Mouse (Mus musculus) adrenal gland, postnatal 25 days (tissue): ENCODE data around the gene Zhx3. TPM values are rescaled to one million over a fixed set of nuclear protein-coding genes. Genes with fewer than 3 reads are reported as not detected.
A peak's percentile ranks its signal among the peaks of the same experiment; 100 is the strongest.

Experiments used
- DNase-seq: peaks from one replicate; pipeline ENCODE4 v3.0.0; 2021; ENCODE audit warnings: mixed read lengths
- total RNA-seq: library from RNA; stranded (reverse); gene quantifications from 2 replicates; pipeline ENCODE4 v1.2.3, GENCODE M21; 2021

Zhx3 gene
- total RNA-seq, 1 experiment from 2014 or later, result 147 TPM

DNA sequence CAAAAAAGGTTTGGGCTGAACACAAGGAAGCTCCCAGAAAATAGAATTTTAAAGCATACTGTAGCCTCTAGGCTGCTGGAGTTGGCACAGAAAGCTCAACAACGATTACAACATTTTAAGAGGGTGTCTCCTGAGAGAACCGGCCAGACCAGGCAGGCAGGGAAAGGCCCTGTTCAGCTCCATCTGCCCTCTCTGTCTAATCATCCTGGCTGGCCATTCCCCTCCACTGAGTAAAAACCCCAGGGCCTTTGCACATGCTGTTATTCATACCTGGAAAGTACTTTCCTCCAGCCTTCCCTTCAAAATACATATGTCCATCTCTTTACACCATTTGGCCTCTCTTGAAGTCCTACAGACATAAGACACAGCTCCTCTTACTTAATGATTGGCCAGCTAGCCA lies 143.4 kb downstream of the Zhx3 start:
- DNase-seq, result no peak

GRCm38 (mm10) chr2:160728972-160729371 lies 143.8 kb downstream of the Zhx3 start:
- no peak for DNase-seq

GRCm38 (mm10) chr2:160725877-160726864 lies 146.6 kb downstream of the Zhx3 start:
- DNase-seq, result no peak

GRCm38 (mm10) chr2:160724536-160724935 lies 148.3 kb downstream of the Zhx3 start:
- no peak for DNase-seq

GRCm38 (mm10) chr2:160723613-160724375 lies 149.0 kb downstream of the Zhx3 start:
- no peak for DNase-seq

- no peak for DNase-seq
Observed at GRCm38 (mm10) chr2:160722714-160723113, 150.1 kb downstream of the Zhx3 start.

DNA sequence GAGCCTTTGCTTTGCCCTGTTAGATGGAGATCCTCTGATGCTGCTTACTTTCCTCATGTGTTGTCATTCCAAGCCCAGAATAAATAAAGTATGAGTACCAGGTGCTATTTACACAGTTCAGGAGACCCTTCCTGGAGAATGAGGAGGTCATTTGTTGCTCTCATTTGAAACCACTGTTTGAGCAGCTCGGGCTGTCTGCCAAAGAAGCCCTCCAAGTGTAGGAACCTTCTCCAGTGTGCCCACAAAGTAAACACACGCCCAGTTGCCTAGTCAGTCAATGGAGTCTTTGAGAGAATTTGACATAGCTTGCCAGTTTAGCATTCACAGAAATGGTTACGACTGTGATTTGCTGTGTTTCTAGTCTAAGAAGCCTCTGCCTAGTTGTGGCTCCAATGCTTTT lies 154.0 kb downstream of the Zhx3 start:
- DNase-seq, result no peak

DNA sequence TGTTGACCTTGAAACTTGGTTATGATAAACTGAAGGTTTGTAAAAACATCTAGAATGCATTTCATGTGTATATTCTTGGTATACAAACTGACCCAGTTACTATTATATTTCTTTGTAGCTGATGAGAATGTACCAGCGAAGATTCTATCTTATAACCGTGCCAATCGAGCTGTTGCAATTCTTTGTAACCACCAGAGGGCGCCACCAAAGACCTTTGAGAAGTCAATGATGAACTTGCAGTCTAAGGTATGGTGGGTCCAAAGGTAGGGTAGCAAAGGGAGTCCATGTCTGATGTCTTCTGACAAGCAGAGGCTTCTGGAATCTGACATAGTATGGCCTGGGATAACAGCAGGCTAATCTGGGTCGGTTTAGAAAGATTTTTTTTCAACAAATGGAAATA lies 155.5 kb downstream of the Zhx3 start:
- peak; percentile 48 for DNase-seq

- no peak for DNase-seq
Observed at GRCm38 (mm10) chr2:160715463-160716030, 157.3 kb downstream of the Zhx3 start.

DNA sequence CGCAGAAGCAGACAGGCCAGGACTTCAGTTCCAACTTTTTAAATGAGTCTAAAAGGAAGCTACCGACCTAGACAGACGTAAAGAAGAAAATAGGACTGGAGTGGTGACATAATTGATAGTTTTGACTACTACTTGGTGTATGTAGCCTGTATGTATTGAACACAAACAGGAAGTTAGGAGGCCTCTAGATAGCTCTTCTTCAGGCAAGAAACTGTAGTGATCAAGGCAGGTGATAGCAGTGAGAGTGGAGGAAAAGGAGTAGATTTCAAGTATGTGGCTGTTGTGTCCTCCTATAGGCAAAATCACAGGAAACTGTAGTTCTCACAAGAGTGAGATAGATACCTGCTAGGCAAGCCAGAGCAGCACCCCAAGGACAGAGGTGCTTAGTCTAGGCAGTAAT lies 165.1 kb downstream of the Zhx3 start:
- no peak for DNase-seq

- no peak for DNase-seq
Observed at GRCm38 (mm10) chr2:160702824-160703223, 170.0 kb downstream of the Zhx3 start.

GRCm38 (mm10) chr2:160701603-160702002 lies 171.2 kb downstream of the Zhx3 start:
- DNase-seq, result no peak

GRCm38 (mm10) chr2:160700271-160700670 lies 172.5 kb downstream of the Zhx3 start:
- DNase-seq, result peak; percentile 54

Other genes with a start within 250 kb of the Zhx3 start
- 89.8 and 97.7 TPM in 2 replicates for gene Top1, start 227.1 kb downstream of the Zhx3 start, total RNA-seq
- gene Plcg1, start 141.7 kb downstream of the Zhx3 start, total RNA-seq, result 63.3 and 90.9 TPM in 2 replicates
- gene Lpin3, start 7.7 kb upstream of the Zhx3 start, total RNA-seq, result 55.3 and 91.2 TPM in 2 replicates
- gene Emilin3, start 39.3 kb upstream of the Zhx3 start, total RNA-seq, result not detected in 2 replicates
- 51.7 and 52.7 TPM in 2 replicates for gene Chd6, start 236.1 kb upstream of the Zhx3 start, total RNA-seq